Mouse (Mus musculus): ENCODE results near the gene Olfr283. TPM values are rescaled to one million over a fixed set of nuclear protein-coding genes. Genes with fewer than 3 reads are reported as not detected.
"Not testable (repeated sequence)": the region's sequence is repeated elsewhere in the genome, so short reads cannot be mapped to it uniquely, and the experiment has no call there.

Olfr283 gene
- polyA plus RNA-seq (2014; fragmentation: Nextera tagmentation; extraction: Ambion mirVana): not detected in 2 replicates

- no peak within 1 kb of the TSS for H3K9ac ChIP-seq (ENCODE audit: low read length)
- no peak within 1 kb of the TSS for H3K27ac ChIP-seq (replicated peaks in 1 of 2; ENCODE audit: control insufficient read depth in 1 of 2, insufficient read depth in 1 of 2, low read depth in 2 of 2, low read length in 2 of 2)
- H3K4me1 ChIP-seq (ENCODE audit: control insufficient read depth in 2 of 2, insufficient read depth in 2 of 2, low read length in 2 of 2): no peaks in the 10 kb centered on the region
- no peak for ATAC-seq (ENCODE audit: insufficient number of reproducible peaks, insufficient read depth, low FRiP score, low read depth)
- 79% methylated on average over 6 of the region's 6 CpGs for WGBS
- H3K4me2 ChIP-seq (ENCODE audit: low read length): no peak within 1 kb of the TSS
- no peaks in the 10 kb centered on the region for H3K36me3 ChIP-seq (ENCODE audit: control insufficient read depth, insufficient read depth, low read length)
- no peaks in the 10 kb centered on the region for H3K27me3 ChIP-seq (ENCODE audit: control insufficient read depth, insufficient read depth, low read length)
- no peak within 1 kb of the TSS for H3K4me3 ChIP-seq (ENCODE audit: control insufficient read depth in 1 of 2, insufficient read depth in 1 of 2, low read depth in 1 of 2, low read length in 2 of 2)
- H3K9me3 ChIP-seq (ENCODE audit: control insufficient read depth, low read length): no peaks in the 10 kb centered on the region
These were observed at the start of gene Olfr283 for GRCm38 (mm10) chr15:98380846-98381245. TSS of gene Olfr283 (minus strand) at chr15:98380946.

GRCm38 (mm10) chr15:98425188-98425587 lies 44.4 kb upstream of the Olfr283 start:
- no peak overlapping the region for H3K27ac ChIP-seq (replicated peaks in 1 of 2; ENCODE audit: control insufficient read depth in 1 of 2, insufficient read depth in 1 of 2, low read depth in 2 of 2, low read length in 2 of 2)
- no peaks in the 10 kb centered on the region for H3K9me3 ChIP-seq (ENCODE audit: control insufficient read depth, low read length)
- no peak overlapping the region for H3K9ac ChIP-seq (ENCODE audit: low read length)
- H3K4me2 ChIP-seq (ENCODE audit: low read length): no peak overlapping the region
- H3K4me3 ChIP-seq (ENCODE audit: control insufficient read depth in 1 of 2, insufficient read depth in 1 of 2, low read depth in 1 of 2, low read length in 2 of 2): no peak overlapping the region
- no peaks in the 10 kb centered on the region for H3K36me3 ChIP-seq (ENCODE audit: control insufficient read depth, insufficient read depth, low read length)
- no peaks in the 10 kb centered on the region for H3K27me3 ChIP-seq (ENCODE audit: control insufficient read depth, insufficient read depth, low read length)
- H3K4me1 ChIP-seq (ENCODE audit: control insufficient read depth in 2 of 2, insufficient read depth in 2 of 2, low read length in 2 of 2): no peaks in the 10 kb centered on the region
- no peak for ATAC-seq (ENCODE audit: insufficient number of reproducible peaks, insufficient read depth, low FRiP score, low read depth)
- WGBS: 86% methylated on average over 7 of the region's 7 CpGs

- no peak overlapping the region for H3K4me2 ChIP-seq (ENCODE audit: low read length)
- no peaks in the 10 kb centered on the region for H3K4me1 ChIP-seq (ENCODE audit: control insufficient read depth in 2 of 2, insufficient read depth in 2 of 2, low read length in 2 of 2)
- 46% methylated on average over 6 of the region's 6 CpGs for WGBS
These were observed 44.0 kb upstream of the Olfr283 start for GRCm38 (mm10) chr15:98424753-98425152.

GRCm38 (mm10) chr15:98424326-98424725 lies 43.6 kb upstream of the Olfr283 start:
- 74% methylated on average over 14 of the region's 14 CpGs for WGBS
- H3K4me2 ChIP-seq (ENCODE audit: low read length): no peak overlapping the region

More at GRCm38 (mm10) chr15:98424753-98425152, 44.0 kb upstream of the Olfr283 start:
- H3K4me3 ChIP-seq (ENCODE audit: control insufficient read depth in 1 of 2, insufficient read depth in 1 of 2, low read depth in 1 of 2, low read length in 2 of 2): no peak overlapping the region
- no peaks in the 10 kb centered on the region for H3K9me3 ChIP-seq (ENCODE audit: control insufficient read depth, low read length)
- ATAC-seq (ENCODE audit: insufficient number of reproducible peaks, insufficient read depth, low FRiP score, low read depth): no peak
- no peak overlapping the region for H3K9ac ChIP-seq (ENCODE audit: low read length)
- H3K36me3 ChIP-seq (ENCODE audit: control insufficient read depth, insufficient read depth, low read length): no peaks in the 10 kb centered on the region
- no peaks in the 10 kb centered on the region for H3K27me3 ChIP-seq (ENCODE audit: control insufficient read depth, insufficient read depth, low read length)
- no peak overlapping the region for H3K27ac ChIP-seq (replicated peaks in 1 of 2; ENCODE audit: control insufficient read depth in 1 of 2, insufficient read depth in 1 of 2, low read depth in 2 of 2, low read length in 2 of 2)

GRCm38 (mm10) chr15:98420897-98421296 lies 40.2 kb upstream of the Olfr283 start:
- Histone ChIP-seq H3K9me3 (ENCODE audit: control insufficient read depth, low read length) (no peaks in the 10 kb centered on the region), H3K9ac (ENCODE audit: low read length) (no peak overlapping the region), H3K4me1 (ENCODE audit: control insufficient read depth in 2 of 2, insufficient read depth in 2 of 2, low read length in 2 of 2) (no peaks in the 10 kb centered on the region), H3K27me3 (ENCODE audit: control insufficient read depth, insufficient read depth, low read length) (no peaks in the 10 kb centered on the region), H3K4me2 (ENCODE audit: low read length) (no peak overlapping the region), H3K36me3 (ENCODE audit: control insufficient read depth, insufficient read depth, low read length) (no peaks in the 10 kb centered on the region), H3K27ac (replicated peaks in 1 of 2; ENCODE audit: control insufficient read depth in 1 of 2, insufficient read depth in 1 of 2, low read depth in 2 of 2, low read length in 2 of 2) (no peak overlapping the region), H3K4me3 (ENCODE audit: control insufficient read depth in 1 of 2, insufficient read depth in 1 of 2, low read depth in 1 of 2, low read length in 2 of 2) (no peak overlapping the region)
- ATAC-seq (ENCODE audit: insufficient number of reproducible peaks, insufficient read depth, low FRiP score, low read depth): no peak
- 40% methylated on average over 4 of the region's 4 CpGs for WGBS

More at GRCm38 (mm10) chr15:98424326-98424725, 43.6 kb upstream of the Olfr283 start:
- no peak overlapping the region for H3K27ac ChIP-seq (replicated peaks in 1 of 2; ENCODE audit: control insufficient read depth in 1 of 2, insufficient read depth in 1 of 2, low read depth in 2 of 2, low read length in 2 of 2)
- H3K27me3 ChIP-seq (ENCODE audit: control insufficient read depth, insufficient read depth, low read length): no peaks in the 10 kb centered on the region
- no peaks in the 10 kb centered on the region for H3K9me3 ChIP-seq (ENCODE audit: control insufficient read depth, low read length)
- no peaks in the 10 kb centered on the region for H3K4me1 ChIP-seq (ENCODE audit: control insufficient read depth in 2 of 2, insufficient read depth in 2 of 2, low read length in 2 of 2)
- no peak overlapping the region for H3K9ac ChIP-seq (ENCODE audit: low read length)
- H3K4me3 ChIP-seq (ENCODE audit: control insufficient read depth in 1 of 2, insufficient read depth in 1 of 2, low read depth in 1 of 2, low read length in 2 of 2): no peak overlapping the region
- ATAC-seq (ENCODE audit: insufficient number of reproducible peaks, insufficient read depth, low FRiP score, low read depth): no peak
- H3K36me3 ChIP-seq (ENCODE audit: control insufficient read depth, insufficient read depth, low read length): no peaks in the 10 kb centered on the region

GRCm38 (mm10) chr15:98418096-98418495 lies 37.4 kb upstream of the Olfr283 start:
- ATAC-seq (ENCODE audit: insufficient number of reproducible peaks, insufficient read depth, low FRiP score, low read depth): no peak
- Histone ChIP-seq H3K4me2 (ENCODE audit: low read length) (no peak overlapping the region), H3K9me3 (ENCODE audit: control insufficient read depth, low read length) (no peaks in the 10 kb centered on the region), H3K4me3 (ENCODE audit: control insufficient read depth in 1 of 2, insufficient read depth in 1 of 2, low read depth in 1 of 2, low read length in 2 of 2) (no peak overlapping the region), H3K27me3 (ENCODE audit: control insufficient read depth, insufficient read depth, low read length) (no peaks in the 10 kb centered on the region), H3K27ac (replicated peaks in 1 of 2; ENCODE audit: control insufficient read depth in 1 of 2, insufficient read depth in 1 of 2, low read depth in 2 of 2, low read length in 2 of 2) (no peak overlapping the region), H3K9ac (ENCODE audit: low read length) (no peak overlapping the region), H3K4me1 (ENCODE audit: control insufficient read depth in 2 of 2, insufficient read depth in 2 of 2, low read length in 2 of 2) (no peaks in the 10 kb centered on the region), H3K36me3 (ENCODE audit: control insufficient read depth, insufficient read depth, low read length) (no peaks in the 10 kb centered on the region)
- WGBS: 59% methylated on average over 7 of the region's 7 CpGs

- not testable (repeated sequence) for H3K27me3 ChIP-seq (ENCODE audit: control insufficient read depth, insufficient read depth, low read length); H3K4me1 ChIP-seq (ENCODE audit: control insufficient read depth in 2 of 2, insufficient read depth in 2 of 2, low read length in 2 of 2); H3K4me2 ChIP-seq (ENCODE audit: low read length); H3K9me3 ChIP-seq (ENCODE audit: control insufficient read depth, low read length); H3K36me3 ChIP-seq (ENCODE audit: control insufficient read depth, insufficient read depth, low read length); H3K9ac ChIP-seq (ENCODE audit: low read length); ATAC-seq (ENCODE audit: insufficient number of reproducible peaks, insufficient read depth, low FRiP score, low read depth); H3K4me3 ChIP-seq (ENCODE audit: control insufficient read depth in 1 of 2, insufficient read depth in 1 of 2, low read depth in 1 of 2, low read length in 2 of 2); H3K27ac ChIP-seq (replicated peaks in 1 of 2; ENCODE audit: control insufficient read depth in 1 of 2, insufficient read depth in 1 of 2, low read depth in 2 of 2, low read length in 2 of 2)
- WGBS: 20% methylated on average over 1 of the region's 3 CpGs
These were observed 36.5 kb upstream of the Olfr283 start for GRCm38 (mm10) chr15:98417285-98417684.

- not testable (repeated sequence) for H3K4me3 ChIP-seq (ENCODE audit: control insufficient read depth in 1 of 2, insufficient read depth in 1 of 2, low read depth in 1 of 2, low read length in 2 of 2); H3K27ac ChIP-seq (replicated peaks in 1 of 2; ENCODE audit: control insufficient read depth in 1 of 2, insufficient read depth in 1 of 2, low read depth in 2 of 2, low read length in 2 of 2); ATAC-seq (ENCODE audit: insufficient number of reproducible peaks, insufficient read depth, low FRiP score, low read depth)
These were observed 36.1 kb upstream of the Olfr283 start for GRCm38 (mm10) chr15:98416802-98417201.

More at GRCm38 (mm10) chr15:98416802-98417201, 36.1 kb upstream of the Olfr283 start:
- not testable (repeated sequence) for H3K4me2 ChIP-seq (ENCODE audit: low read length); H3K9me3 ChIP-seq (ENCODE audit: control insufficient read depth, low read length); H3K4me1 ChIP-seq (ENCODE audit: control insufficient read depth in 2 of 2, insufficient read depth in 2 of 2, low read length in 2 of 2); H3K9ac ChIP-seq (ENCODE audit: low read length); H3K36me3 ChIP-seq (ENCODE audit: control insufficient read depth, insufficient read depth, low read length); H3K27me3 ChIP-seq (ENCODE audit: control insufficient read depth, insufficient read depth, low read length)

Measured in heart, embryonic 14.5 days (tissue).